Mouse (Mus musculus): ENCODE measurements around the gene Rasgrp4.
"Not testable (repeated sequence)": the region's sequence is repeated elsewhere in the genome, so short reads cannot be mapped to it uniquely, and the experiment has no call there.

Gene Rasgrp4

GRCm38 (mm10) chr7:29178106-29178505 lies 43.5 kb downstream of the Rasgrp4 start:
- no peak for DNase-seq (ENCODE audit: low spot score in 2 of 2)

- no peak for DNase-seq (ENCODE audit: low spot score in 2 of 2)
These were observed 44.7 kb downstream of the Rasgrp4 start for GRCm38 (mm10) chr7:29179323-29179722.

GRCm38 (mm10) chr7:29180077-29180853 lies 45.6 kb downstream of the Rasgrp4 start, which contains the start of gene Psmd8:
Psmd8 (minus strand) TSS chr7:29180701.
- DNase-seq (ENCODE audit: low spot score in 2 of 2): peak; percentile 97

GRCm38 (mm10) chr7:29180854-29181236 lies 46.2 kb downstream of the Rasgrp4 start:
- no peak for DNase-seq (ENCODE audit: low spot score in 2 of 2)

- not testable (repeated sequence) for DNase-seq (ENCODE audit: low spot score in 2 of 2)
These were observed 46.7 kb downstream of the Rasgrp4 start for GRCm38 (mm10) chr7:29181323-29181722.

- DNase-seq (ENCODE audit: low spot score in 2 of 2): not testable (repeated sequence)
These were observed 59.6 kb downstream of the Rasgrp4 start for GRCm38 (mm10) chr7:29194230-29194629.

GRCm38 (mm10) chr7:29202577-29202976 lies 67.9 kb downstream of the Rasgrp4 start:
- no peak for DNase-seq (ENCODE audit: low spot score in 2 of 2)

Data from spleen, postnatal 36 days (tissue).